Mouse (Mus musculus) heart, postnatal 0 days (tissue): Measurements from ENCODE around the gene Pde1c. TPM values are rescaled to one million over a fixed set of nuclear protein-coding genes. Genes with fewer than 3 reads are reported as not detected.

Experiments
- ATAC-seq: fragments of 200-750 bp; cut with Nextera tagmentation; 2 replicates; pipeline ENCODE4 v1.8.0; 2017; ENCODE audit warnings: low read depth, moderate number of reproducible peaks, moderate library complexity; ENCODE audit not compliant: insufficient read depth
- DNase-seq: peaks from one replicate; pipeline ENCODE4 v3.0.0-alpha.2; 2016; ENCODE audit warnings: low spot score
- H3K27ac ChIP-seq: fragments of 300-500 bp; sonication (generic); 2 replicates; pipeline ENCODE4 v1.5.1; 2014; ENCODE audit warnings: low read depth, mild to moderate bottlenecking
- H3K27me3 ChIP-seq: fragments of 300-500 bp; sonication (generic); 2 replicates; pipeline ENCODE4 v1.6.1; 2014; ENCODE audit warnings: low read length, mixed read lengths; ENCODE audit not compliant: control insufficient read depth, insufficient read depth
- H3K36me3 ChIP-seq: fragments of 300-500 bp; sonication (generic); replicated peaks from 2 replicates; pipeline ENCODE4 v1.6.1; 2014; ENCODE audit warnings: low read length, mixed read lengths; ENCODE audit not compliant: control insufficient read depth, insufficient read depth
- H3K4me1 ChIP-seq: fragments of 300-500 bp; sonication (generic); 2 replicates; pipeline ENCODE4 v1.6.1; 2014; ENCODE audit warnings: antibody characterized with exemption; ENCODE audit not compliant: control insufficient read depth, insufficient read depth
- H3K4me2 ChIP-seq: fragments of 300-500 bp; sonication (generic); 2 replicates; pipeline ENCODE4 v1.6.1; 2014; ENCODE audit warnings: low read depth, mild to moderate bottlenecking, low read length, moderate library complexity
- H3K4me3 ChIP-seq: fragments of 300-500 bp; sonication (generic); 2 replicates; pipeline ENCODE4 v1.5.1; 2014; ENCODE audit warnings: low read depth, low read length
- H3K9ac ChIP-seq: fragments of 300-500 bp; sonication (generic); replicated peaks from 2 replicates; pipeline ENCODE4 v1.6.1; 2014; ENCODE audit warnings: low read depth, low read length, mixed read lengths
- H3K9me3 ChIP-seq: fragments of 300-500 bp; sonication (generic); replicated peaks from 2 replicates; pipeline ENCODE4 v1.6.1; 2016; ENCODE audit warnings: low read length; ENCODE audit not compliant: control insufficient read depth
- CTCF ChIP-seq: IDR thresholded peaks from 2 replicates; pipeline ENCODE4 v1.5.1; 2016; ENCODE audit warnings: antibody characterized with exemption, control low read depth, low read depth
- EP300 ChIP-seq: IDR thresholded peaks from 2 replicates; pipeline ENCODE4 v1.6.1; 2016; ENCODE audit warnings: antibody characterized with exemption, low read depth
- WGBS: fragments of 180-500 bp; shearing (Covaris S2); extraction: QIAGEN DNeasy Blood & Tissue Kit; methylation state at CpG from one replicate; pipeline ENCODE4 v1.1.7; 2014; 5-methylcytosine and 5-hydroxymethylcytosine counted together
- polyA plus RNA-seq: library from polyadenylated mRNA; unstranded; fragments of >200 nt; fragmentation: Nextera tagmentation; extraction: Ambion mirVana; gene quantifications from 2 replicates; pipeline ENCODE4 v1.2.1, GENCODE M21; 2015
- total RNA-seq: library from RNA; depleted of rRNA; stranded (reverse); fragments of >200 nt; gene quantifications from 2 replicates; pipeline ENCODE4 v1.2.3, GENCODE M21; 2014; ENCODE audit warnings: low replicate concordance

The Pde1c gene
- total and polyA plus RNA-seq, 2 experiments from 2014 or later, result 26.8 to 83.2 TPM

DNA sequence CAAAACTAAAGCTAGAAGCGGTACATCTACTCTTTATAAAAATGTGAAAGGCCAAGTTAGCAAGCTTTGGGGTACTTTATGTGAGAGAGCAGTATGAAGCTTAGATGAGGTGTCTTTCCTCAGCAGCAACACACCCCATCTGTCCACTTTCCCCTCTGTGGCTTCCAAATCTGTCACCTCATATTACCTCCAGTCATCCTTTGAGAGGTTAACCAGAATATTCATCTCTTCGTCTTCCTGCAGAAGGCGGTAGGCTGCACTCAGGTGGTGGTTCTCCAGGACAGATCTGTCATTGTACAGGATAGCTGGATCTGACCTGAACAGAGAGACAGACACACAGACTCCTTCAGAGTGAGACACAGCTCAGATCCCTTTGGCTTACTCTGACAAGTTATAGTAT, 412.1 kb downstream of the Pde1c start:
- no peak overlapping the region for H3K9ac ChIP-seq
- no peak overlapping the region for H3K4me2 ChIP-seq
- TF ChIP-seq EP300 (no peak), CTCF (no peak)
- 0 out of 2 replicates have a peak, but pooled peaks cover 6% of the 10 kb centered on the region for H3K9me3 ChIP-seq
- H3K36me3 ChIP-seq, result 0 out of 2 replicates have a peak, but pooled peaks cover 11% of the 10 kb centered on the region
- ATAC-seq (no peak), DNase-seq (no peak)
- H3K4me1 ChIP-seq, result no peaks in the 10 kb centered on the region
- 72% methylated on average over 3 of the region's 3 CpGs for WGBS
- H3K27ac ChIP-seq, result no peak overlapping the region
- H3K4me3 ChIP-seq, result no peak overlapping the region
- no peaks in the 10 kb centered on the region for H3K27me3 ChIP-seq

DNA sequence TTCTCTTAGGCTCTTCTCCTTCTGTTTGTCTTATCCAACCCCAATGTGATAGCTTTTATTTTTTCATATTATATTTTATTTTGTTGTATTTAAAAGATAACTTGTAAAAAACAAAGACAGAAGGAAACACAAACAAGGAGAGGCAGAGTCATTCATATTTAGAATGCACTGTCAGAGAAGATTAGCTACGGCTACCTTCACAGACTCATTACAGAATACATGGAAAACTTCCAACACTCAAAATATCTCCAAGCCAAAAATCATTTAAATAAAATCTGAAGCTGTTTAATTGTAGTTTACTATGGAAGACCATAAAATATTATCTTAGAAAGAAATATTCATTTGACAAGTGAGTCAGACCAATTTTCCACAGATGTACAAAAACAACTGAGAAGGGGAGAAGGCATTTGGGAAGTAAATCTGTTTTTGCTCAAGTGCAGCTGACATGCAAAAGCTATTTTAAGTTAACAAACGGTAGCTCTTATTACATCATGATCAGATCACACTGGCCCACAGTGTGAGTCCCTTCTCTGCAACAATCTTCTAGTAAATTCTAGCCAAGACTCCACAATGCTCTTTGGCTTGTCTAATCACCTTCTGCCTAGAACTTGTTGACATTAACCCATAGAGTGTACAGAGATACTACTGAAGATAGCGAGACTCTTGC, 438.3 kb downstream of the Pde1c start:
- WGBS, result 27% methylated on average over 3 of the region's 3 CpGs
- H3K4me2 ChIP-seq, result no peak overlapping the region

DNA sequence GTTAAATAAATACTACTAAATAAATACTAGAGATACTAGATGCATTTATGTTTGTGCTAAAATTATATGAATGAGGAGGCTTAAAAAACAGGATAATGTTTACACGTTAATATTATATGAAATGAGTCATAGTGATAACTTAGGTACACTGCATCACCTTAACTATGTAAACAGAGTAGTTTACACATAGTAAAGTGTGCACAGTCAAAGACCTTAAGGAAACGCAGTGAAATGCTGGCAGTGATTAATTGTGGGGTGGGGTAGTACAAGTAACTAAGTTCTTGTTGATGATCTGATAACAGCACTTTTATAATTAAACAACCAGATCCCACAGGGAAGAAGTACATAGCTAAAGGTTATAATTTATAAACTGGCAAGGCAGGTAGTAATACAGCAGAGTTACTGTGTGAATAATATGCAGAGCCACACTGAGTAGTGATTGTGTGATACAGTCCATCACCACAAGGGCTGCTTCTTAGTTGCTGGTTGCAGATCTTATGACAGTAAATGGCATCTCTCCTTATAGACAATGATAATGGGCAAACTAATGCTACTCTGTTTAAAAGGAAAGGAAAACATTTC, 469.3 kb downstream of the Pde1c start:
- H3K9ac ChIP-seq, result no peak overlapping the region
- TF ChIP-seq CTCF (no peak), EP300 (no peak)
- WGBS, result 75% methylated on average over 2 of the region's 2 CpGs
- ATAC-seq (no peak), DNase-seq (no peak)
- H3K4me3 ChIP-seq, result no peak overlapping the region
- H3K27me3 ChIP-seq, result no peaks in the 10 kb centered on the region
- H3K9me3 ChIP-seq, result 0 out of 2 replicates have a peak, but pooled peaks cover 6% of the 10 kb centered on the region
- no peaks in the 10 kb centered on the region for H3K4me1 ChIP-seq
- H3K4me2 ChIP-seq, result no peak overlapping the region
- no peak overlapping the region for H3K27ac ChIP-seq
- no peaks in the 10 kb centered on the region for H3K36me3 ChIP-seq

More for the DNA sequence above, 438.3 kb downstream of the Pde1c start:
- no peaks in the 10 kb centered on the region for H3K9me3 ChIP-seq
- no peaks in the 10 kb centered on the region for H3K27me3 ChIP-seq
- peaks cover 10% of the 10 kb centered on the region; the same call in 1 of the 2 replicates for H3K36me3 ChIP-seq
- ATAC-seq (no peak), DNase-seq (peak; percentile 42)
- no peak for TF ChIP-seq CTCF
- no peak for TF ChIP-seq EP300
- H3K9ac ChIP-seq, result no peak overlapping the region
- H3K4me3 ChIP-seq, result no peak overlapping the region
- no peak overlapping the region for H3K27ac ChIP-seq
- H3K4me1 ChIP-seq, result no peaks in the 10 kb centered on the region

DNA sequence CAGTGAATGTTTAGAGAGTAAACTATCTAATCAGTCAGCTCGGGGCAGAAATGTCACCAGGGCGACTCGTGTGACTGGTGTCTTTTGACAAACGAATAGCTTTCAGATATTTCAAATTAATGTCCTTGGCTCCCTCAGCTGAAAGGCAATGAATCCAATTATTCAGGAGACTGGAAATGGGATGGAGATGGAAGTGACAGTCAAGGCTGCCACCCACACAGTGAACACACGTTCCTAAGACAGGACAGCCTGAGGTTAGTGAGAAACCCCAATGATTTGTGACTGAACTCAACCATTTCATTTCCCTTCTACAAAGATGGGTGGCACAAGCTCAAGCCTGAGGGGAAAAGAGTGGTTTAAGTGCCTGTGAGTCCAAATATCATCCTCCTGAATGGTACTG, 470.5 kb downstream of the Pde1c start:
- no peak overlapping the region for H3K4me2 ChIP-seq
- DNase-seq, result no peak
- ATAC-seq, result no peak
- no peaks in the 10 kb centered on the region for H3K27me3 ChIP-seq
- H3K4me1 ChIP-seq, result no peaks in the 10 kb centered on the region
- no peak overlapping the region for H3K9ac ChIP-seq
- H3K9me3 ChIP-seq, result 0 out of 2 replicates have a peak, but pooled peaks cover 6% of the 10 kb centered on the region
- H3K27ac ChIP-seq, result no peak overlapping the region
- WGBS, result 45% methylated on average over 5 of the region's 5 CpGs
- no peak for TF ChIP-seq CTCF
- no peak for TF ChIP-seq EP300
- no peaks in the 10 kb centered on the region for H3K36me3 ChIP-seq
- H3K4me3 ChIP-seq, result no peak overlapping the region

DNA sequence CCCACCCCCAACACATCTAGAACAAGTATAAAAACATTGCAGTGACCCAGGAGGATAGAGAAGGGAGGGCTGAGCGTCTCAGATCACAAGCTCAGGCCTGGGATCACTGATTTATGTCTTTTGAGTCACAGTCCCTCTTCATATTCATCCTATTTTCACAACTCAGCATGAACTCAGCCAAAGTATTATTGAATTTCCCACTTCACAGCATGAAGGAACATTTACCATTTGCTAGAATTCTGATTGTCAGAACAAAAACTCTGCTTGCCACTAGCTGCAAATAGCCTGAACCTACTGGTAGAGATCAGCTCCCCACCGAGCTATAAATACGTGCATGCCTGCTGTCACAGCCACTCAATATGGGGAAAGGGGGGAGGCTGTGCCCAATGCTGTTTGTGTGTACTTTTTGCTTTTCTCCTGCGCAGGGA, 492.5 kb downstream of the Pde1c start:
- no peak for TF ChIP-seq EP300
- TF ChIP-seq CTCF, result no peak
- Histone ChIP-seq H3K4me2 (no peak overlapping the region), H3K4me1 (peaks cover 5% of the 10 kb centered on the region; the same call in 1 of the 2 replicates), H3K9ac (no peak overlapping the region), H3K9me3 (no peaks in the 10 kb centered on the region), H3K36me3 (no peaks in the 10 kb centered on the region), H3K27ac (peak overlapping the region; percentile 51), H3K27me3 (no peaks in the 10 kb centered on the region), H3K4me3 (no peak overlapping the region)
- 34% methylated on average over 4 of the region's 4 CpGs for WGBS
- peak; percentile 39 for DNase-seq
- peak; percentile 74 for ATAC-seq
